Comparison of ENCODE assay signal across 24 mouse cellular contexts in the genomic region with DNA sequence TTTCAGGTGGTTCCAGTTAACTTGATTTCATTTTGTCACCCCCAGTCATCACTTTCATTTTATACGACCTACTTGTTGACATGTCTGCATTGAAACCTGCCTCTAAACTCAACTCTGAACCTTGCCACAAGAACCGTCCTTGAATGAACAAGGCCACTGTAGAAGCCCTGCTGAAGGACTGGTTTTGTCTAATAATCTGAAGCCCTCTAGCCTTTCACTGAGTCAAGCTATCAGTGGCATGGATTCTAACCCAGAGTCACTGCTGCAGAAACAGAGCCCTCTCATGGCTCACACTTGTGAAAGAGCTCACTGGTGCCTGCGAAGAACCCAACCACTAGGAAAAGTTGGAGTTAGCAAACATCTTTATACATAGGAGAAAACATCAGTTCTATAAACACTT.
DNase-seq lines count a peak whose midpoint lies in the region; ATAC-seq and TF ChIP-seq lines count a peak whose summit lies in the region.
"Had no signal": no experiment of that assay in that cellular context is flagged by ENCODE, and none has a peak within 500 bp of the region (broad histone marks: within the 10 kb centered on the region; RNA-seq: fewer than 3 reads in every experiment).

No protein-coding gene starts in this region.

- peak overlapping the region; percentile 55; the same call in 1 of the 2 replicates for H3K27ac ChIP-seq in embryonic facial prominence, embryonic 13.5 days
- H3K27ac ChIP-seq in embryonic facial prominence, embryonic 10.5 days (replicated peaks) = no peak overlapping the region
- H3K27ac ChIP-seq in heart, adult 2 months = peak overlapping the region; percentile 24
- H3K27ac ChIP-seq in heart, embryonic 12.5 days (ENCODE audit: poor library complexity, severe bottlenecking) = no peak overlapping the region
- H3K27ac ChIP-seq in liver, adult 2 months (replicated peaks; ENCODE audit: insufficient read depth, low read depth, low read length) = no peak overlapping the region
- H3K27ac ChIP-seq in liver, postnatal 0 days (ENCODE audit: low read depth) = no peak overlapping the region
- no peak overlapping the region for H3K27ac ChIP-seq in midbrain, embryonic 16.5 days (ENCODE audit: low read length)
- H3K27ac ChIP-seq: heart, embryonic 15.5 days; hindbrain, embryonic 13.5 days; limb, embryonic 15.5 days; liver, embryonic 15.5 days; midbrain, embryonic 12.5 days had no signal

- H3K79me2 ChIP-seq in heart, adult 2 months (replicated peaks; ENCODE audit: control insufficient read depth, insufficient read depth, low read length) = no peaks in the 10 kb centered on the region
- no peaks in the 10 kb centered on the region; the same call in 1 of the 2 replicates for H3K79me2 ChIP-seq in liver, adult 2 months (ENCODE audit: control insufficient read depth, insufficient read depth, low read length)

- no peak for DNase-seq in embryonic facial prominence, embryonic 10.5 days (ENCODE audit: low spot score)
- no peak for DNase-seq in heart, adult 2 months
- peak; percentile 31 for DNase-seq in liver, adult 2 months (ENCODE audit: extremely low read depth, low read depth, low spot score)
- no peak for DNase-seq in liver, postnatal 0 days
- no peak for DNase-seq in frontal cortex, postnatal 10 days (ENCODE audit: low spot score in 2 of 2)
- DNase-seq: cerebellum, adult 11-12 months; cerebellum, postnatal 10 days; gastrocnemius, postnatal 10 days; kidney, adult 18-20 months; kidney, postnatal 10 days; left cerebral cortex, postnatal 4 days; lung, postnatal 10 days; thymus, adult 18-20 months; thymus, postnatal 36 days had no signal

- no peak overlapping the region for H3K4me3 ChIP-seq in embryonic facial prominence, embryonic 13.5 days
- H3K4me3 ChIP-seq in embryonic facial prominence, embryonic 10.5 days = no peak overlapping the region
- H3K4me3 ChIP-seq in heart, adult 2 months = no peak overlapping the region
- H3K4me3 ChIP-seq in heart, embryonic 12.5 days = no peak overlapping the region
- no peak overlapping the region for H3K4me3 ChIP-seq in liver, adult 2 months (ENCODE audit: insufficient read depth, low read depth, low read length)
- no peak overlapping the region for H3K4me3 ChIP-seq in liver, postnatal 0 days (ENCODE audit: low read depth, low read length)
- H3K4me3 ChIP-seq in midbrain, embryonic 16.5 days (ENCODE audit: low read depth, low read length) = no peak overlapping the region
- H3K4me3 ChIP-seq: heart, embryonic 15.5 days; hindbrain, embryonic 13.5 days; limb, embryonic 15.5 days; liver, embryonic 15.5 days; midbrain, embryonic 12.5 days had no signal

- peaks cover 20% of the 10 kb centered on the region for H3K4me1 ChIP-seq in embryonic facial prominence, embryonic 13.5 days
- H3K4me1 ChIP-seq in embryonic facial prominence, embryonic 10.5 days = peaks cover 18% of the 10 kb centered on the region
- no peaks in the 10 kb centered on the region; the same call in 1 of the 2 replicates for H3K4me1 ChIP-seq in heart, adult 2 months (ENCODE audit: control insufficient read depth, insufficient read depth, low read length)
- H3K4me1 ChIP-seq in heart, embryonic 12.5 days (replicated peaks) = peaks cover 13% of the 10 kb centered on the region
- H3K4me1 ChIP-seq in liver, adult 2 months (ENCODE audit: control insufficient read depth, insufficient read depth, low read length) = peaks cover 22% of the 10 kb centered on the region; the same call in 1 of the 2 replicates
- H3K4me1 ChIP-seq in liver, postnatal 0 days (ENCODE audit: insufficient read depth) = 0 out of 2 replicates have a peak, but pooled peaks cover 3% of the 10 kb centered on the region
- H3K4me1 ChIP-seq in midbrain, embryonic 16.5 days (ENCODE audit: control insufficient read depth, insufficient read depth, low read length) = 0 out of 2 replicates have a peak, but pooled peaks cover 7% of the 10 kb centered on the region
- H3K4me1 ChIP-seq: hindbrain, embryonic 13.5 days; limb, embryonic 15.5 days had no signal

- no peak overlapping the region for H3K4me2 ChIP-seq in embryonic facial prominence, embryonic 13.5 days
- H3K4me2 ChIP-seq in heart, embryonic 12.5 days = no peak overlapping the region
- H3K4me2 ChIP-seq in liver, postnatal 0 days (ENCODE audit: low read depth, low read length) = no peak overlapping the region
- no peak overlapping the region for H3K4me2 ChIP-seq in midbrain, embryonic 16.5 days (ENCODE audit: low read length)
- H3K4me2 ChIP-seq: heart, embryonic 15.5 days; hindbrain, embryonic 13.5 days; limb, embryonic 15.5 days; liver, embryonic 15.5 days; midbrain, embryonic 12.5 days had no signal

- no peak for TF ChIP-seq POLR2A in heart, adult 2 months (IDR thresholded peaks at IDR 0.05; ENCODE audit: insufficient read depth, low read depth, low read length)
- TF ChIP-seq POLR2A in liver, adult 2 months (IDR thresholded peaks at IDR 0.05; ENCODE audit: extremely low read depth, insufficient read depth, low read length) = no peak

- intact Hi-C loops in heart, adult 2 months (cut with DNase I) = loop anchor here (5.0 to 10.0 kb wide), 4 partner anchors 43 to 535 kb away; no protein-coding TSS in a partner anchor

- peak; percentile 25; the same call in 1 of the 2 replicates for TF ChIP-seq CTCF in heart, adult 2 months (IDR thresholded peaks at IDR 0.05)
- TF ChIP-seq CTCF in liver, adult 2 months (IDR thresholded peaks at IDR 0.05; ENCODE audit: low read depth, low read length) = no peak
- TF ChIP-seq CTCF in liver, postnatal 0 days (IDR thresholded peaks at IDR 0.05; ENCODE audit: low read depth) = no peak

- H3K27me3 ChIP-seq in embryonic facial prominence, embryonic 13.5 days = no peaks in the 10 kb centered on the region
- H3K27me3 ChIP-seq in embryonic facial prominence, embryonic 10.5 days (replicated peaks; ENCODE audit: low read depth, poor library complexity, severe bottlenecking) = no peaks in the 10 kb centered on the region
- no peaks in the 10 kb centered on the region for H3K27me3 ChIP-seq in heart, adult 2 months (ENCODE audit: control insufficient read depth, insufficient read depth, low read length)
- H3K27me3 ChIP-seq in heart, embryonic 12.5 days (replicated peaks) = no peaks in the 10 kb centered on the region
- no peaks in the 10 kb centered on the region for H3K27me3 ChIP-seq in liver, adult 2 months (ENCODE audit: control insufficient read depth, insufficient read depth, low read length)
- no peaks in the 10 kb centered on the region for H3K27me3 ChIP-seq in liver, postnatal 0 days (ENCODE audit: insufficient read depth, low read length)
- H3K27me3 ChIP-seq in midbrain, embryonic 16.5 days (ENCODE audit: control insufficient read depth, insufficient read depth, low read depth, low read length) = no peaks in the 10 kb centered on the region
- H3K27me3 ChIP-seq: heart, embryonic 15.5 days; hindbrain, embryonic 13.5 days; limb, embryonic 15.5 days; liver, embryonic 15.5 days; midbrain, embryonic 12.5 days had no signal

- H3K36me3 ChIP-seq in embryonic facial prominence, embryonic 13.5 days = 0 out of 2 replicates have a peak, but pooled peaks cover 3% of the 10 kb centered on the region
- H3K36me3 ChIP-seq in embryonic facial prominence, embryonic 10.5 days (replicated peaks) = no peaks in the 10 kb centered on the region
- no peaks in the 10 kb centered on the region for H3K36me3 ChIP-seq in heart, adult 2 months (ENCODE audit: control insufficient read depth, insufficient read depth, low read length)
- H3K36me3 ChIP-seq in heart, embryonic 12.5 days = no peaks in the 10 kb centered on the region
- H3K36me3 ChIP-seq in liver, adult 2 months (ENCODE audit: control insufficient read depth, insufficient read depth, low read length) = no peaks in the 10 kb centered on the region
- no peaks in the 10 kb centered on the region for H3K36me3 ChIP-seq in liver, postnatal 0 days (replicated peaks; ENCODE audit: insufficient read depth, low read length)
- H3K36me3 ChIP-seq in midbrain, embryonic 16.5 days (ENCODE audit: control insufficient read depth, insufficient read depth, low read length) = no peaks in the 10 kb centered on the region
- H3K36me3 ChIP-seq: heart, embryonic 15.5 days; hindbrain, embryonic 13.5 days; limb, embryonic 15.5 days; liver, embryonic 15.5 days; midbrain, embryonic 12.5 days had no signal

- no peak for TF ChIP-seq EP300 in heart, adult 2 months (IDR thresholded peaks at IDR 0.05; ENCODE audit: insufficient read depth, low read depth, low read length)
- TF ChIP-seq EP300 in liver, postnatal 0 days (IDR thresholded peaks at IDR 0.05; ENCODE audit: low read depth) = no peak

- ATAC-seq in embryonic facial prominence, embryonic 13.5 days (ENCODE audit: insufficient number of reproducible peaks, insufficient read depth, low FRiP score, low TSS enrichment, low read depth) = no peak
- no peak for ATAC-seq in heart, embryonic 12.5 days (ENCODE audit: insufficient number of reproducible peaks, low FRiP score)
- no peak for ATAC-seq in liver, postnatal 0 days
- ATAC-seq in midbrain, embryonic 16.5 days = no peak
- ATAC-seq: CD4-positive, CD25-positive, alpha-beta regulatory T cell, adult 4 months; inflammation-experienced regulatory T-cells, adult 6 months had no signal

- no peaks in the 10 kb centered on the region for H3K9me3 ChIP-seq in embryonic facial prominence, embryonic 13.5 days
- no peaks in the 10 kb centered on the region for H3K9me3 ChIP-seq in embryonic facial prominence, embryonic 10.5 days
- no peaks in the 10 kb centered on the region for H3K9me3 ChIP-seq in heart, embryonic 12.5 days (replicated peaks)
- H3K9me3 ChIP-seq in liver, postnatal 0 days (ENCODE audit: low read length) = no peaks in the 10 kb centered on the region
- no peaks in the 10 kb centered on the region for H3K9me3 ChIP-seq in midbrain, embryonic 16.5 days (replicated peaks; ENCODE audit: control insufficient read depth, low read length, poor library complexity, severe bottlenecking)
- H3K9me3 ChIP-seq: heart, embryonic 15.5 days; hindbrain, embryonic 13.5 days; limb, embryonic 15.5 days; liver, embryonic 15.5 days; midbrain, embryonic 12.5 days had no signal

- H3K9ac ChIP-seq in embryonic facial prominence, embryonic 13.5 days = no peak overlapping the region
- no peak overlapping the region for H3K9ac ChIP-seq in heart, adult 2 months (ENCODE audit: low read depth, low read length)
- no peak overlapping the region for H3K9ac ChIP-seq in heart, embryonic 12.5 days
- H3K9ac ChIP-seq in liver, adult 2 months (ENCODE audit: low read depth, low read length) = no peak overlapping the region
- no peak overlapping the region for H3K9ac ChIP-seq in liver, postnatal 0 days (replicated peaks)
- H3K9ac ChIP-seq in midbrain, embryonic 16.5 days (ENCODE audit: low read depth, low read length) = no peak overlapping the region
- H3K9ac ChIP-seq: heart, embryonic 15.5 days; hindbrain, embryonic 13.5 days; limb, embryonic 15.5 days; liver, embryonic 15.5 days; midbrain, embryonic 12.5 days had no signal

- WGBS in embryonic facial prominence, embryonic 13.5 days = 47% methylated on average over 3 of the region's 3 CpGs
- 53% methylated on average over 3 of the region's 3 CpGs for WGBS in embryonic facial prominence, embryonic 10.5 days
- WGBS in heart, adult 2 months = 68% methylated on average over 3 of the region's 3 CpGs
- WGBS in heart, embryonic 12.5 days = 50% methylated on average over 3 of the region's 3 CpGs
- 53% methylated on average over 3 of the region's 3 CpGs for WGBS in liver, adult 2 months
- 61% methylated on average over 3 of the region's 3 CpGs for WGBS in liver, postnatal 0 days (ENCODE audit: insufficient replicate concordance)
- 37% methylated on average over 3 of the region's 3 CpGs for WGBS in midbrain, embryonic 16.5 days

Comparison
In these comparisons a context has a peak if more than half of its experiments do, and no peak if none do; other contexts are left out.
1. H3K27ac ChIP-seq: peak in embryonic facial prominence, embryonic 13.5 days (single experiment) and heart, adult 2 months (single experiment); none in embryonic facial prominence, embryonic 10.5 days (single experiment), heart, embryonic 12.5 days (single experiment), liver, adult 2 months (single experiment), liver, postnatal 0 days (single experiment) and midbrain, embryonic 16.5 days (single experiment).